Mouse (Mus musculus) midbrain, embryonic 16.5 days (tissue): ENCODE measurements around the gene Slc1a5. TPM values are rescaled to one million over a fixed set of nuclear protein-coding genes. Genes with fewer than 3 reads are reported as not detected.
A peak's percentile ranks its signal among the peaks of the same experiment; 100 is the strongest.

ENCODE experiments used
- ATAC-seq: fragments of 200-750 bp; cut with Nextera tagmentation; 2 replicates; pipeline ENCODE4 v1.8.0; 2017; ENCODE audit warnings: moderate TSS enrichment
- H3K27ac ChIP-seq: fragments of 300-500 bp; sonication (generic); 2 replicates; pipeline ENCODE4 v1.5.1; 2014; ENCODE audit warnings: mild to moderate bottlenecking, low read length, mixed read lengths
- H3K27me3 ChIP-seq: fragments of 300-500 bp; sonication (generic); 2 replicates; pipeline ENCODE4 v1.6.1; 2014; ENCODE audit warnings: low read depth, low read length, mixed read lengths; ENCODE audit not compliant: control insufficient read depth, insufficient read depth
- H3K36me3 ChIP-seq: fragments of 300-500 bp; sonication (generic); 2 replicates; pipeline ENCODE4 v1.6.1; 2014; ENCODE audit warnings: mild to moderate bottlenecking, low read length, moderate library complexity, mixed read lengths; ENCODE audit not compliant: control insufficient read depth, insufficient read depth
- H3K4me1 ChIP-seq: fragments of 300-500 bp; sonication (generic); 2 replicates; pipeline ENCODE4 v1.6.1; 2014; ENCODE audit warnings: mild to moderate bottlenecking, low read length, mixed read lengths; ENCODE audit not compliant: control insufficient read depth, insufficient read depth
- H3K4me2 ChIP-seq: fragments of 300-500 bp; sonication (generic); 2 replicates; pipeline ENCODE4 v1.6.1; 2014; ENCODE audit warnings: mild to moderate bottlenecking, low read length, mixed read lengths
- H3K4me3 ChIP-seq: fragments of 300-500 bp; sonication (generic); 2 replicates; pipeline ENCODE4 v1.5.1; 2014; ENCODE audit warnings: low read depth, mild to moderate bottlenecking, low read length, moderate library complexity, mixed read lengths
- H3K9ac ChIP-seq: fragments of 300-500 bp; sonication (generic); 2 replicates; pipeline ENCODE4 v1.6.1; 2014; ENCODE audit warnings: low read depth, low read length, mixed read lengths
- H3K9me3 ChIP-seq: fragments of 300-500 bp; sonication (generic); replicated peaks from 2 replicates; pipeline ENCODE4 v1.6.1; 2014; ENCODE audit warnings: mild to moderate bottlenecking, low read length, mixed read lengths; ENCODE audit not compliant: control insufficient read depth, poor library complexity, severe bottlenecking
- WGBS: fragments of 180-500 bp; shearing (Covaris S2); extraction: QIAGEN DNeasy Blood & Tissue Kit; methylation state at CpG from one replicate; pipeline ENCODE4 v1.1.7; 2014; 5-methylcytosine and 5-hydroxymethylcytosine counted together
- polyA plus RNA-seq: library from polyadenylated mRNA; unstranded; fragments of >200 nt; fragmentation: Nextera tagmentation; extraction: Ambion mirVana; gene quantifications from 2 replicates; pipeline ENCODE4 v1.2.1, GENCODE M21; 2015

Slc1a5 gene
- polyA plus RNA-seq, 1 experiment from 2014 or later = 10.7 TPM

DNA sequence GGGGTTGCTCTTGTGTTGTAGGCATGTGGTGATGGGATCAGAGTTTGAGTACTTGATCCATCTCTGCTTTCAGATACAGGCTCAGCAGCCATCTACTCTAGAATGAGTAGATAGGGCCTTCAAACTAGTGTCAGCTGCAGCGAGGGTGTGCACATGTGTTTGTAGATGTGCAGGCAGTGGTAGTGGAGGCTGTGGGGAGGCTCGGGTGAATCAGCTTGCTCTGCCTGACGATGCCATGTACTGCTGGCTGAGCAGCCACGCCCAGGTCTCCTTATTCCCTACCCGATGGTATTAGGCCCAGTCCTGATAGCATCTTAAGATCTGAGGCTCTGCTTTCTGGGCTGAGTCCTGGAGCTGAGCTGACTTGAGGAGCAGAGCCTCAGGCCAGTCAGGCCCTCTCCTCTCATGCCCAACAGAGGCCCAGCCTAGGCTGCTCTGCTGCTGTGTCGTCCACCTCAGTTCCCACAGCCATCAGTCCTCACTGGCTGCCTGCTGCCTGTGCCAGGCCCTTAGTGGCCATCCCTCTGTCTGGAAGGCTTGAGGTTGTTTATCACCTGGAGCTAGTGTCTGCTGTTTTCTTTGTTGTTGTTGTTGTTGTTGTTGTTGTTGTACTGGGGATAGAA lies 57.8 kb downstream of the Slc1a5 start:
- H3K36me3 ChIP-seq = peaks cover 50% of the 10 kb centered on the region
- no peak for ATAC-seq
- WGBS = 86% methylated on average over 6 of the region's 6 CpGs
- no peak overlapping the region for H3K4me2 ChIP-seq
- no peak overlapping the region for H3K9ac ChIP-seq
- H3K4me1 ChIP-seq = peaks cover 12% of the 10 kb centered on the region
- no peak overlapping the region for H3K4me3 ChIP-seq
- no peaks in the 10 kb centered on the region for H3K27me3 ChIP-seq
- H3K9me3 ChIP-seq = no peaks in the 10 kb centered on the region
- no peak overlapping the region for H3K27ac ChIP-seq

DNA sequence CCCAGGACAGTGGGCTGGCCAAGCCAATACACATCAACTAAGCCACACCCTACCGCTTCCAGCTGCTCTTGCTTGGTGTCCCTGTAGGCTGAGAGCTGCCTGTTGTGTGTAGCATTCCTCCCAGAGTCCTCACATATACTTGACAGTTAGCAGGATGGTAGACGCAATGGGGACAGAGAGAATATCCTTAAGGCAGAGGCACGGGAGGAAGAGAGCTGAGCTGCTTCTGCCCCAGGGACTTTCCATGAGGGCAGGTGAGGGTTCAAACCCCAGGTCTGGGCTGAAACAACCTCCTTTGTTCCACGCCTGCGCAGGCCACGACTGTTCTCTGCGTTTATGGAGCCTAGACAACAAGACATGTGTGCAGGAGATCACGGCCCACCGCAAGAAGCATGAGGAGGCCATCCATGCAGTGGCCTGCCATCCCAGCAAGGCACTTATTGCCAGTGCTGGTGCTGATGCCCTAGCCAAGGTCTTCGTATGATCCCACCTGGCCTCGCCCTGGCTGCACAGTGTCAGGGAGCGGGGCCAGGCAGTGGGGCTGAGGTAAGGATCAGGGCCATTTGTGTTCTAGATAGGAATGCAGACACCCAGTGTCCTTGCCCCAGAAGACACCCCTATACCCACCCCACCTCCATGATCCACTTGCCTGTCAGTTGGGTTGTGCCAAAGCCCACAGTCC lies 58.4 kb downstream of the Slc1a5 start:
- WGBS = 93% methylated on average over 12 of the region's 12 CpGs
- H3K36me3 ChIP-seq = peaks cover 45% of the 10 kb centered on the region
- ATAC-seq = no peak

DNA sequence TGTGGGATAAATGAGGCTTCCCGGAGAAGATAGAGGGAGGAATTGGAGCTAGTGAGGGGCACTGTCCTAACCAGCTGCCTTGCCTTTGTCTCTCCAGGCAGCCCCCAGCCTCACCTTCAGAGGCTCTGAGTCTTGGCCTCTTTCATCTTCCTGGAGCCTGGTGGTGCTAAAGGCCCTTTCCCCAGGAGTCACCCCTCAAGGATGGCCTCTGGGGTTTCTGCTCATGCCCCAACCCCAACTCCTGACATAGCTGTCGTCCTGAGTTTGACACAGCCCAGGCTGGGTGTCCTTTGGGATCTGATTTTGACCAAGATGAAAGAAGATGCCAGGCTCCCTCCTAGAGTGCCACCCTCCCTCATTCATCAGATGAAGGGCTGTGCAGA lies 59.0 kb downstream of the Slc1a5 start:
- WGBS = 97% methylated on average over 2 of the region's 2 CpGs
- Histone ChIP-seq H3K9ac (no peak overlapping the region), H3K4me1 (peaks cover 19% of the 10 kb centered on the region), H3K27me3 (no peaks in the 10 kb centered on the region), H3K36me3 (peaks cover 40% of the 10 kb centered on the region), H3K27ac (no peak overlapping the region), H3K4me3 (no peak overlapping the region), H3K9me3 (no peaks in the 10 kb centered on the region), H3K4me2 (no peak overlapping the region)
- no peak for ATAC-seq

More for the DNA sequence above, 58.4 kb downstream of the Slc1a5 start:
- no peaks in the 10 kb centered on the region for H3K27me3 ChIP-seq
- H3K27ac ChIP-seq = no peak overlapping the region
- no peak overlapping the region for H3K9ac ChIP-seq
- peaks cover 17% of the 10 kb centered on the region for H3K4me1 ChIP-seq
- H3K4me2 ChIP-seq = no peak overlapping the region
- H3K9me3 ChIP-seq = no peaks in the 10 kb centered on the region
- no peak overlapping the region for H3K4me3 ChIP-seq

DNA sequence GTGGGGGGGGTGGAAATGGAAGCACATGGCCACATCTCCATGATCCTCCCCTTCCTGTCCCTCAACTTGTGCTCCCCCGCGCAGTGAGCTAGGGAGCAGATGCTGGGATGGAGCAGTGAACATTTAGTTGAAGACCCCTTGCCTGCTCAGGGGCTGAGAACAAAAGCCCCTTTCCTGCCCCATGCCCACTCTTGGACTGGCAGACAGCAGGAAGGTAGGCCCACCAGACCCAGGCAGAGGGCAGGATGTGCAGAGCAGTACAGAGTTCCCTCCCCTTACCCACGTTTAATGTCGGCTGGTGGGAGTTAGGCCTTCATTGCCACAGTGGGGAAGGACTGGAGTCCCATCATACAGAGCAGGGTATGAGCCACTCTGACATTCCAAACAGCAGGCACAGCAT lies 59.9 kb downstream of the Slc1a5 start:
- peaks cover 22% of the 10 kb centered on the region for H3K4me1 ChIP-seq
- no peak overlapping the region for H3K9ac ChIP-seq
- no peaks in the 10 kb centered on the region for H3K9me3 ChIP-seq
- no peak overlapping the region for H3K27ac ChIP-seq
- 0 out of 2 replicates have a peak, but pooled peaks have one; percentile 0 for ATAC-seq
- no peaks in the 10 kb centered on the region for H3K27me3 ChIP-seq
- peaks cover 36% of the 10 kb centered on the region for H3K36me3 ChIP-seq
- H3K4me2 ChIP-seq = no peak overlapping the region
- no peak overlapping the region for H3K4me3 ChIP-seq
- 86% methylated on average over 4 of the region's 4 CpGs for WGBS

DNA sequence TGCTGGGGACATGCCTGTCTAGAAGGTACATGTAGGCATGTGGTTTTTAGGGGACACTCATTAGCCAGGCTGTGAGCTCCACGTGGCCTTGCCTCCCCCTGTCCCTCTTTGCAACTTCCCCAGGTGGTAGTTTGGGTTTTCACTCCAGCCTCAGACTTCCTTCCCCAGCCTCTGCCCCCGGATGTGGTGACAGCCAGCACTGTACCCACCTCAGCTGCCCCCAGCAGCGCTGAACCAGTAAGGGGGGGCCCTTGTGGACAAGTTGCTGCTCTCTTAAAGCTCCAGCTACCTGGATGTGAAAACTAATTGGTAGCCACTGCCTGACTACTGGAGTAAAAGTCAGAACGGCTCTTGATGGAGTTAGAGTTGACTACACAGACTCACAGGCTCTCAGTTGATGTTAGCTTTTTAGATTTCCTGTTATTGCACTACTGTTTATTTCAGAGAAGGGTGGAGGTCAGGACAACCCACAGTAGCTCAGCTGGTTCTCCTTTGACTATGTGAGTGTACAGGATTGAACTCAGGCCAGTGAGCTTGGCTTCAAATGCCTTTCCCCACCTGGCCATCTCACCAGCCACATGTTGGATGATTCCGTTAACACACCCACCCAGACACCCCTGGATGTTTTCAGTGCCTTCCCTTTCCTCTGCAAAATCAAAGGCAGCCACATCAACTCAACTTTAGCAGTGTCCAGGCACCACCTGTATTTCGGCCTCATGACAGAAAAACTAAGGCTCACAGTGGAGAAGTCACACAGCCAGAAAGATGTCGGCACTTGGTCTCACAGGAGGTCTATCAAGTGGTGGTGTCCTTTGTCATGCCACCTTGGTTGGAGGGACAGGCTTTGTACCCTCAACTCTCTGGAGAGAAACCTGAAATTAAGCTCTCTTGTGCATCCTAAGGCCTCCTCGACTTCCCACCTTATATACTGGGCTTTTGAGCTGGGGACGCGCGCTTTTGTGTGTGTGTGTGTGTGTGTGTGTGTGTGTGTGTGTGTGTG lies 60.7 kb downstream of the Slc1a5 start:
- H3K4me1 ChIP-seq = peaks cover 22% of the 10 kb centered on the region
- no peaks in the 10 kb centered on the region for H3K27me3 ChIP-seq
- H3K27ac ChIP-seq = peak overlapping the region; percentile 29; the same call in 1 of the 2 replicates
- peak overlapping the region; percentile 67 for H3K9ac ChIP-seq
- H3K4me2 ChIP-seq = peak overlapping the region; percentile 98
- peak; percentile 9; the same call in 1 of the 2 replicates for ATAC-seq
- peak overlapping the region; percentile 67; the same call in 1 of the 2 replicates for H3K4me3 ChIP-seq
- WGBS = 48% methylated on average over 11 of the region's 11 CpGs
- peaks cover 35% of the 10 kb centered on the region for H3K36me3 ChIP-seq
- no peaks in the 10 kb centered on the region for H3K9me3 ChIP-seq

DNA sequence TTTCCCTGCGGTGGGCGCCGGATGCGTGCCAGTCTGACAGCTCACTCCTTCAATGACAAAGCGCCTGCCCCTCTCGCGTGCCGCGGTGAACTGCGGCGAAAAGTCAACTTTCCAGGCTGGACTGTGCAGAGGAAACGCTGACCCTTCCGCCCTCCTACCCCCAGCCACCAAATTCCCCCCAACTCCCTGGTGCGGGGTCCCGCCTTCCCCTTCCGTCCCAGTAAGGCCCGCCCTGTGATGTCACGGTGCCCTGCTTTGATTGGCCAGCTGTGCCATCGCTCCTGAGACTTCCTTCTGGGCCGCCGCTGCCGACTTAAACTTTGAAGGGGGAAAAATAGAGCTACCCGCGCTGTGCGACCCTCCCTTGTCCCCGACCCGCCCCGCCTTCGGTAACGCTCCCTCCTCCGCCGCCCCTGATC lies 61.5 kb downstream of the Slc1a5 start, which contains the start of gene Prkd2:
Gene Prkd2 (plus strand): TSS at position 258 of the 419 bp plus-strand sequence.
- no peaks in the 10 kb centered on the region for H3K9me3 ChIP-seq
- no peaks in the 10 kb centered on the region for H3K27me3 ChIP-seq
- H3K27ac ChIP-seq = peak within 1 kb of the TSS; percentile 29
- peak; percentile 88 for ATAC-seq
- H3K36me3 ChIP-seq = peaks cover 28% of the 10 kb centered on the region
- peak within 1 kb of the TSS; percentile 67 for H3K9ac ChIP-seq
- under 1% methylated on average over 32 of the region's 32 CpGs for WGBS
- peak within 1 kb of the TSS; percentile 67 for H3K4me3 ChIP-seq
- peak within 1 kb of the TSS; percentile 98 for H3K4me2 ChIP-seq
- H3K4me1 ChIP-seq = peaks cover 22% of the 10 kb centered on the region

DNA sequence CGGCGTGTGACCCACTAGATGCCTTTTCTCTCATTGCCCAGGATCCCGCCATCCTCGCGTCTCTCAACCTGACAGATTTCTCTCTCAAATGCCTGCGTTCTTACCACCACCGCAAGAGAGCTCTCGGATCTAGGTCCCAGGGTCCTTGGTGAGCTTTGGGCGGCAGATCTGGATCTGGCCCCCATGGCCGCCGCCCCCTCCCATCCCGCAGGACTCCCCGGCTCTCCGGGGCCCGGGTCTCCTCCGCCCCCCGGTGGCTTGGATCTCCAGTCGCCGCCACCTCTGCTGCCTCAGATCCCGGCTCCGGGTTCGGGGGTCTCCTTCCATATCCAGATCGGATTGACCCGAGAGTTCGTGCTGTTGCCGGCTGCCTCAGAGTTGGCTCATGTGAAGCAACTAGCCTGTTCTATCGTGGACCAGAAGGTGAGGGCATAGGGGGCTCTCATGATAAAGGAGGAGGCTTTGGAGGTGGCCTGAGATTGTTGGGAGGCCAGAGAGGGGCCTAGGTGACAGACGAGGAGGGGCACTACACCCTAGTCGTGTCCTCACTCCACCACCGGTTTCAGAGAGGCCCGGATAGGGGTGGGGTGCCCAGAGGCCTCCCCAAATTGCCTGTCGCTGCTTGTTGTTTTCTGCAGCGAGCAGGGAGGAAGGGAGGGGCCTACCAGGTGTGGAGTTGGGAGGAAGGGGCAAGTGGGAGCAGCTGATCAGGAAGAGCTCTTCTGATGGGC lies 62.5 kb downstream of the Slc1a5 start:
- H3K36me3 ChIP-seq = peaks cover 19% of the 10 kb centered on the region
- 1% methylated on average over 32 of the region's 33 CpGs for WGBS

DNA sequence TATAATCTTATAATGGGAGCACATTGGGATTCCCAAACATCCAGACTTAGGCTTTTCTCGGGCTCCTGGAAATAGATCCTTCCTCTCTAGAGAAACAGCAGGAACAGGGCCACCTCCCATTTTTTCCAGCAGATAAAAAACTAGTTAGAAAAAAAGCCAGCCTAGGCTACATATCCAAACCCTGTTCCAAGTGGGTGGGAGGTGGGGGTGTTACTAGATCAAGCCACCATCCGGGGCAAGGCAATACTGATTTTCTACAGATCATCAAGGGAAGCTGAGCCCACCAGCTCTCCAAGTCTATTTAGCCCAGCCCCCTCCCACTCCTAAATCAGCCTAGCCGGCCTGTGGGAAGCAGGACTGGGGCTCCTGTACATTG lies 63.5 kb downstream of the Slc1a5 start:
- H3K9ac ChIP-seq = 0 out of 2 replicates have a peak overlapping the region, but pooled peaks have one; percentile 7
- ATAC-seq = no peak
- H3K4me1 ChIP-seq = peaks cover 22% of the 10 kb centered on the region
- H3K36me3 ChIP-seq = peaks cover 12% of the 10 kb centered on the region
- H3K9me3 ChIP-seq = no peaks in the 10 kb centered on the region
- no peaks in the 10 kb centered on the region for H3K27me3 ChIP-seq
- peak overlapping the region; percentile 98 for H3K4me2 ChIP-seq
- no peak overlapping the region for H3K4me3 ChIP-seq
- 57% methylated on average over 3 of the region's 3 CpGs for WGBS
- H3K27ac ChIP-seq = no peak overlapping the region

More for the DNA sequence above, 62.5 kb downstream of the Slc1a5 start:
- H3K27ac ChIP-seq = peak overlapping the region; percentile 17
- peak overlapping the region; percentile 98 for H3K4me2 ChIP-seq
- H3K9me3 ChIP-seq = no peaks in the 10 kb centered on the region
- no peaks in the 10 kb centered on the region for H3K27me3 ChIP-seq
- H3K9ac ChIP-seq = peak overlapping the region; percentile 67
- H3K4me1 ChIP-seq = peaks cover 22% of the 10 kb centered on the region
- H3K4me3 ChIP-seq = peak overlapping the region; percentile 67
- ATAC-seq = peak; percentile 15
